Mouse (Mus musculus): ENCODE results near the gene Lsamp. TPM values are rescaled to one million over a fixed set of nuclear protein-coding genes. Genes with fewer than 3 reads are reported as not detected.

The Lsamp gene
- total RNA-seq, 4 experiments from 2014 or later: 237 to 252 (median 248) TPM

GRCm38 (mm10) chr16:41912584-41913193 lies 1928.5 kb downstream of the Lsamp start:
- no peak for DNase-seq (ENCODE audit: low spot score in 2 of 2)

GRCm38 (mm10) chr16:41913346-41913745 lies 1929.2 kb downstream of the Lsamp start:
- no peak for DNase-seq (ENCODE audit: low spot score in 2 of 2)

GRCm38 (mm10) chr16:41916342-41916741 lies 1932.2 kb downstream of the Lsamp start:
- DNase-seq (ENCODE audit: low spot score in 2 of 2): no peak

GRCm38 (mm10) chr16:41917057-41917821 lies 1933.1 kb downstream of the Lsamp start:
- DNase-seq (ENCODE audit: low spot score in 2 of 2): no peak

GRCm38 (mm10) chr16:41929546-41929945 lies 1945.4 kb downstream of the Lsamp start:
- DNase-seq (ENCODE audit: low spot score in 2 of 2): no peak

GRCm38 (mm10) chr16:41935701-41936100 lies 1951.5 kb downstream of the Lsamp start:
- DNase-seq (ENCODE audit: low spot score in 2 of 2): peak in 1 of 2 experiments; percentile 68

GRCm38 (mm10) chr16:41936908-41937595 lies 1952.9 kb downstream of the Lsamp start:
- DNase-seq (ENCODE audit: low spot score in 2 of 2): no peak

- no peak for DNase-seq (ENCODE audit: low spot score in 2 of 2)
Measured at GRCm38 (mm10) chr16:41937596-41937990, 1953.4 kb downstream of the Lsamp start.

- DNase-seq (ENCODE audit: low spot score in 2 of 2): peak in 1 of 2 experiments; percentile 75
Measured at GRCm38 (mm10) chr16:41938258-41938657, 1954.1 kb downstream of the Lsamp start.

GRCm38 (mm10) chr16:41941591-41942315 lies 1957.6 kb downstream of the Lsamp start:
- no peak for DNase-seq (ENCODE audit: low spot score in 2 of 2)

GRCm38 (mm10) chr16:41957811-41958210 lies 1973.7 kb downstream of the Lsamp start:
- DNase-seq (ENCODE audit: low spot score in 2 of 2): no peak

GRCm38 (mm10) chr16:41965636-41966035 lies 1981.5 kb downstream of the Lsamp start:
- DNase-seq (ENCODE audit: low spot score in 2 of 2): no peak

- peak in 1 of 2 experiments; percentile 31 for DNase-seq (ENCODE audit: low spot score in 2 of 2)
Measured at GRCm38 (mm10) chr16:41969215-41969614, 1985.1 kb downstream of the Lsamp start.

- no peak for DNase-seq (ENCODE audit: low spot score in 2 of 2)
Measured at GRCm38 (mm10) chr16:41974866-41975719, 1990.9 kb downstream of the Lsamp start.

- DNase-seq (ENCODE audit: low spot score in 2 of 2): no peak
Measured at GRCm38 (mm10) chr16:41976897-41977296, 1992.7 kb downstream of the Lsamp start.

GRCm38 (mm10) chr16:41996956-41997355 lies 2012.8 kb downstream of the Lsamp start:
- peak in 1 of 2 experiments; percentile 47 for DNase-seq (ENCODE audit: low spot score in 2 of 2)

- no peak for DNase-seq (ENCODE audit: low spot score in 2 of 2)
Measured at GRCm38 (mm10) chr16:42002925-42003324, 2018.8 kb downstream of the Lsamp start.

- peak in 1 of 2 experiments; percentile 65 for DNase-seq (ENCODE audit: low spot score in 2 of 2)
Measured at GRCm38 (mm10) chr16:42003506-42003905, 2019.3 kb downstream of the Lsamp start.

- no peak for DNase-seq (ENCODE audit: low spot score in 2 of 2)
Measured at GRCm38 (mm10) chr16:42004166-42004565, 2020.0 kb downstream of the Lsamp start.

GRCm38 (mm10) chr16:42014937-42015336 lies 2030.8 kb downstream of the Lsamp start:
- DNase-seq (ENCODE audit: low spot score in 2 of 2): no peak

GRCm38 (mm10) chr16:42015443-42015842 lies 2031.3 kb downstream of the Lsamp start:
- DNase-seq (ENCODE audit: low spot score in 2 of 2): no peak
